Mouse (Mus musculus): ENCODE results near the gene Hnrnpa3. TPM values are rescaled to one million over a fixed set of nuclear protein-coding genes. Genes with fewer than 3 reads are reported as not detected.
A peak's percentile ranks its signal among the peaks of the same experiment; 100 is the strongest.
"Not testable (repeated sequence)": the region's sequence is repeated elsewhere in the genome, so short reads cannot be mapped to it uniquely, and the experiment has no call there.

Hnrnpa3 gene
- polyA plus RNA-seq, 1 experiment from 2014 or later, result 299 TPM

DNA sequence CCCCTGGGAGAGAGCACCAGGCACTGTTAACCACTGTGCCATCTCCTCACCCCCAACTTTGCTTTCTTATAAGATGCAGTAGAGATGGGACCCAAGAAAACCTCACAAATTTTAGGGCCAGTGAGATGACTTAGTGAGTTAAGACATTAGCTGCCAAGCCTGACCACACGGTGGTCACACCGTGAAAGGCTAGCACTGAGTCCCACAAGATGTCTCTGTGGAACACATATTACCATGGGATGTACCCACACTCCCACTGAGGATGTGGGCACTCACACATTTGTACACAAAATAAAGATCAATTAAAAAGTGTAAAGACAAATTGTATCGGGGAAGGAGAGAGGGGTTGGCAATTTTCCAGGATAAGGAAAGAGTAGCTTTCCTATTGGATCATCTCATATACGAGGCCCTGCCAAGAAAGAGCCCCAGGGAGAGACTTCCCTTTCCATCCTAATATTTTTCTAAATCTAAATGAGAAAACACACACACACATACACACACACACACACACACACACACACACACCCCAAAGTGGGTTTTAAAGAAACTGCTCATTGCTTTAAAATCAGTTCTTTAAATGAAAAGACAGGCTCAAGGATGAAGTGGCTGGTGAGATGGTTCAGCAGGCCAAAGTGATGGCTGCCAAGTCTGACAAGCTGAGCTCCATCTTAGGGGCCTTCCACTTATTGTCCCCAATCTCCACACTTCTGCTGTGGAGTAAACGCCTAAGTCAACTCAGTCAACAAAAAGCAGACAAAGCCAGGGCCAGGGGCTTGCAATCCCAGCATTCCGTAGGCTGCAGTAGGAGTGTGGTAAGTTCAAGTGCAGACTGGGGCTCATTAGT is 32.2 kb upstream of the Hnrnpa3 start:
- H3K36me3 ChIP-seq, result no peaks in the 10 kb centered on the region
- no peak overlapping the region for H3K4me2 ChIP-seq (replicated peaks)
- WGBS, result 68% methylated on average over 6 of the region's 6 CpGs
- no peak for ATAC-seq
- no peaks in the 10 kb centered on the region for H3K27me3 ChIP-seq (replicated peaks)
- no peaks in the 10 kb centered on the region for H3K9me3 ChIP-seq
- no peak overlapping the region for H3K4me3 ChIP-seq (replicated peaks)
- H3K27ac ChIP-seq, result no peak overlapping the region
- H3K4me1 ChIP-seq (replicated peaks), result no peaks in the 10 kb centered on the region
- no peak overlapping the region for H3K9ac ChIP-seq

DNA sequence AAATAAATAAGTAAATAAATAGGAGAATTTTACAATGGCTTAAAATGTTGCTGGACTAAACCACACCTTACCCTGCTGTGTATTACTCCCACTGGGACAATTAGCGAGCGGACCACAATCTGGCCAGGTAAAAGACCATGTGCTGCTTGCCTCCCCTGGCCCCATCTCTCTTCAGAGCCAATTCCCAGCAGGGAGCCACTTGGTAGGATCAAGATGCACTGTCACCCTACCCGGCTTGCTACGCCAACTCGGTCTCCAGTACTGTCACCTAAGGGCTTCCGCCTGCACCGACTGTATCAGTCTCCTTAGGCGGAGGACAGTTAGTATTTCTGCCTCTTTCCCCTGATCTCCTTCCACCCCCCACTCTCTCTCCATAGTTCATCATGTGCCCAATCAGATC is 30.6 kb upstream of the Hnrnpa3 start:
- H3K9ac ChIP-seq, result no peak overlapping the region
- no peak overlapping the region for H3K4me2 ChIP-seq (replicated peaks)
- no peak for ATAC-seq
- no peaks in the 10 kb centered on the region for H3K27me3 ChIP-seq (replicated peaks)
- H3K36me3 ChIP-seq, result no peaks in the 10 kb centered on the region
- H3K27ac ChIP-seq, result no peak overlapping the region
- H3K9me3 ChIP-seq, result no peaks in the 10 kb centered on the region
- H3K4me3 ChIP-seq (replicated peaks), result no peak overlapping the region
- no peaks in the 10 kb centered on the region for H3K4me1 ChIP-seq (replicated peaks)
- 92% methylated on average over 8 of the region's 8 CpGs for WGBS

DNA sequence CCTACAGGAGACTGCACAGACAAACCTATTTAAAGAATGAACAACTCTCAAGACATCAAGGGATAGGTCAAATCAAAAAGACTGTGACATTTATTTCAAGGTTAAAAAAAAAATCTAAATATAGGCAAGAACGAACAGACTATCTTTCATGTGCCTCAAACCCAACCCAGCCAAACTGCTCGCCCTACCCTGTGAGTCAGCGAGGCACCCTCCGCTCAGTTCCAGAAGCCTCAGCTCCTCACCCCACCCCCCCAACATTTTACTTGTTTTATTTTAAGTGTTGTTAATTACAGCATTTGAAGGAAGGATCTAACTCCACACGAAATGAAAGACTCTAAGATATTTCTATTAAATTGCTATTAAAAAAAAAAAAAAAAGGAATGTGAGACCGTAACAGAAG is 27.6 kb upstream of the Hnrnpa3 start:
- Histone ChIP-seq H3K27ac (no peak overlapping the region), H3K4me3 (replicated peaks) (no peak overlapping the region), H3K36me3 (no peaks in the 10 kb centered on the region), H3K4me2 (replicated peaks) (no peak overlapping the region), H3K9ac (no peak overlapping the region), H3K27me3 (replicated peaks) (no peaks in the 10 kb centered on the region), H3K9me3 (no peaks in the 10 kb centered on the region), H3K4me1 (replicated peaks) (peaks cover 4% of the 10 kb centered on the region; the same call in 1 of the 2 replicates)
- WGBS, result 73% methylated on average over 6 of the region's 6 CpGs
- ATAC-seq, result no peak

GRCm38 (mm10) chr2:75632043-75632442 is 27.0 kb upstream of the Hnrnpa3 start:
- WGBS, result 77% methylated on average over 6 of the region's 6 CpGs
- Histone ChIP-seq H3K36me3 (no peaks in the 10 kb centered on the region), H3K4me2 (replicated peaks) (no peak overlapping the region), H3K9me3 (no peaks in the 10 kb centered on the region), H3K9ac (no peak overlapping the region), H3K4me1 (replicated peaks) (peaks cover 4% of the 10 kb centered on the region; the same call in 1 of the 2 replicates), H3K27me3 (replicated peaks) (no peaks in the 10 kb centered on the region), H3K4me3 (replicated peaks) (no peak overlapping the region), H3K27ac (no peak overlapping the region)
- ATAC-seq, result no peak

GRCm38 (mm10) chr2:75632721-75633181 is 26.3 kb upstream of the Hnrnpa3 start:
- H3K4me2 ChIP-seq (replicated peaks), result no peak overlapping the region
- ATAC-seq, result peak; percentile 63; the same call in 1 of the 2 replicates
- H3K4me3 ChIP-seq (replicated peaks), result no peak overlapping the region
- no peak overlapping the region for H3K9ac ChIP-seq
- no peaks in the 10 kb centered on the region for H3K36me3 ChIP-seq
- H3K27ac ChIP-seq, result no peak overlapping the region; the same call in 1 of the 2 replicates
- no peaks in the 10 kb centered on the region for H3K9me3 ChIP-seq
- no peaks in the 10 kb centered on the region for H3K27me3 ChIP-seq (replicated peaks)
- WGBS, result 73% methylated on average over 12 of the region's 12 CpGs
- peaks cover 4% of the 10 kb centered on the region; the same call in 1 of the 2 replicates for H3K4me1 ChIP-seq (replicated peaks)

- ATAC-seq, result peak; percentile 41
- Histone ChIP-seq H3K36me3 (no peaks in the 10 kb centered on the region), H3K9me3 (no peaks in the 10 kb centered on the region), H3K27ac (no peak overlapping the region), H3K4me3 (replicated peaks) (no peak overlapping the region), H3K27me3 (replicated peaks) (no peaks in the 10 kb centered on the region), H3K4me1 (replicated peaks) (peaks cover 4% of the 10 kb centered on the region; the same call in 1 of the 2 replicates), H3K4me2 (replicated peaks) (no peak overlapping the region), H3K9ac (no peak overlapping the region)
- WGBS, result 55% methylated on average over 6 of the region's 6 CpGs
Measured at GRCm38 (mm10) chr2:75633381-75633780, 25.7 kb upstream of the Hnrnpa3 start.

GRCm38 (mm10) chr2:75633784-75634183 is 25.3 kb upstream of the Hnrnpa3 start:
- peak; percentile 66 for ATAC-seq
- H3K9me3 ChIP-seq, result no peaks in the 10 kb centered on the region
- H3K27ac ChIP-seq, result 0 out of 2 replicates have a peak overlapping the region, but pooled peaks have one; percentile 13
- no peaks in the 10 kb centered on the region for H3K36me3 ChIP-seq
- no peaks in the 10 kb centered on the region for H3K27me3 ChIP-seq (replicated peaks)
- H3K4me1 ChIP-seq (replicated peaks), result peaks cover 4% of the 10 kb centered on the region; the same call in 1 of the 2 replicates
- no peak overlapping the region for H3K4me2 ChIP-seq (replicated peaks)
- H3K4me3 ChIP-seq (replicated peaks), result no peak overlapping the region
- H3K9ac ChIP-seq, result no peak overlapping the region
- 56% methylated on average over 5 of the region's 5 CpGs for WGBS

- WGBS, result 92% methylated on average over 14 of the region's 14 CpGs
- not testable (repeated sequence) for H3K27me3 ChIP-seq (replicated peaks); ATAC-seq; H3K9me3 ChIP-seq; H3K36me3 ChIP-seq; H3K27ac ChIP-seq; H3K4me3 ChIP-seq (replicated peaks); H3K9ac ChIP-seq; H3K4me1 ChIP-seq (replicated peaks); H3K4me2 ChIP-seq (replicated peaks)
Measured at GRCm38 (mm10) chr2:75634431-75634830, 24.6 kb upstream of the Hnrnpa3 start.

DNA sequence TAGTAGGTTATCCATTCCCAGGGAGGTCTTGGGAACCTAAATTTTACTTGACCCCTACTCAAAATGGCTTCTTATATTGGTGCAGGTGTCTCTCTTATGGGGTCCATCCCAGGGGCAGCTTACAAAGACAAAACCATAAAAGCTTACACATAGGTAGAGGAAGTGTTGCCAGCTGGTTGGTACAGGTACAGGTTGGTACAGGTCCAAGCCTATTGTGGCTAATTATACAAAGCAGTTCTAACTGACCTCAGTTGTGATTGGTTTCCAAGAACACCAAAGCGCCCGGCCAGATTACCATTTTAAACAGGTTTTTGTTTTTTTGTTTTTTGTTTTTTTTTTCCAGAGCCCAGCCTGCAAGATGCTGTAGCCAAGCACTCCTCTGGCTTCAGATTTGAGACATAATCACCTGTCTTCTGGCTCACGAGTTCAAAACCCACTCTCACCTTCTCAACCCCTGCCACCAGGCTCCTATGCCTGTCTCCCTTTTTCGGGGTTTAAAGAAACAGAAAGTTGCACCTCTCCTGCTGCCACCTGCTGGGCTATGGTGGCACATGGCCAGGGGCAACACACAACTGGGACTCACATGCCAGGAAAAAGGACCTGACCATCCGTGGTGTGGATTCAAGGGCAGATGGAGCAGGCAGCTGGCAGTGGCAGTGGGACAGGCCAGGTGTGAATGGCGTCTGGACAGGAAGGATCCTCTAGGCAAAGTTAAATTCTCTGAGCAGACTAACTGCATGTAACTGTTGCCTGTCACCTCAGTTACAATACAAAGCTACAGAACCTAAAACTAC is 22.6 kb upstream of the Hnrnpa3 start:
- no peak overlapping the region for H3K4me3 ChIP-seq (replicated peaks)
- H3K4me2 ChIP-seq (replicated peaks), result no peak overlapping the region
- 67% methylated on average over 6 of the region's 6 CpGs for WGBS
- no peak for ATAC-seq
- H3K27me3 ChIP-seq (replicated peaks), result no peaks in the 10 kb centered on the region
- H3K36me3 ChIP-seq, result no peaks in the 10 kb centered on the region
- H3K9ac ChIP-seq, result no peak overlapping the region
- no peaks in the 10 kb centered on the region for H3K9me3 ChIP-seq
- no peak overlapping the region for H3K27ac ChIP-seq
- H3K4me1 ChIP-seq (replicated peaks), result peaks cover 4% of the 10 kb centered on the region; the same call in 1 of the 2 replicates

DNA sequence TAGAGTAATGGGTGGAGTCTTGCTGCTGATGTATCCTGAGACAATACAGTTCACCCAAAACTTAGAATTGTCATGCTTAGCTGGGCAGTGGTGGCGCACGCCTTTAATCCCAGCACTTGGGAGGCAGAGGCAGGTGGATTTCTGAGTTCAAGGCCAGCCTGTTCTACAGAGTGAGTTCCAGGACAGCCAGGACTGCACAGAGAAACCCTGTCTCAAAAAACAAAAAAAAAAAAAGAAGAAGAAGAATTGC is 22.1 kb upstream of the Hnrnpa3 start:
- H3K4me1 ChIP-seq (replicated peaks); ATAC-seq; H3K27ac ChIP-seq; H3K4me2 ChIP-seq (replicated peaks); H3K4me3 ChIP-seq (replicated peaks); H3K27me3 ChIP-seq (replicated peaks); H3K36me3 ChIP-seq; H3K9ac ChIP-seq; H3K9me3 ChIP-seq: not testable (repeated sequence)
- 94% methylated on average over 2 of the region's 2 CpGs for WGBS

DNA sequence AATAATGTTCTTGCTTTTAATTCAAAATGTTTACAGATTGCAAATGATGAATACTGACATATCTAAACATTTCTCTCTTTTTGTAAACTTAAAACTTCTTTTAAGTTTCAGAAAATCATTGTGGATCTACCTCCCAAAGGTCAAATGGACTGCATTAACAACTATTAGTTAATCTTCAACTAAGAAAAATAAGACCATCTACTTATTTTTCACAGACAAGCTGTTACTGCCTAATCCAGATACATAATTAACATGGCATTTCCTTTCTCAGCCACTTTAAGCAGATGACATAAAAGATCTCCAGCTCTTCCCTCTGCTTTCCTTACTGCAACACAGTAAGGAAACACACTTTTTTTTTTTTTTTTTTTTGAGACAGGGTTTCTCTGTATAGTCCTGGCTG is 21.7 kb upstream of the Hnrnpa3 start:
- no peak overlapping the region for H3K9ac ChIP-seq
- H3K27me3 ChIP-seq (replicated peaks), result no peaks in the 10 kb centered on the region
- no peaks in the 10 kb centered on the region for H3K9me3 ChIP-seq
- no peak overlapping the region for H3K27ac ChIP-seq
- H3K36me3 ChIP-seq, result no peaks in the 10 kb centered on the region
- ATAC-seq, result no peak
- no peak overlapping the region for H3K4me3 ChIP-seq (replicated peaks)
- H3K4me2 ChIP-seq (replicated peaks), result no peak overlapping the region
- H3K4me1 ChIP-seq (replicated peaks), result peaks cover 4% of the 10 kb centered on the region; the same call in 1 of the 2 replicates

DNA sequence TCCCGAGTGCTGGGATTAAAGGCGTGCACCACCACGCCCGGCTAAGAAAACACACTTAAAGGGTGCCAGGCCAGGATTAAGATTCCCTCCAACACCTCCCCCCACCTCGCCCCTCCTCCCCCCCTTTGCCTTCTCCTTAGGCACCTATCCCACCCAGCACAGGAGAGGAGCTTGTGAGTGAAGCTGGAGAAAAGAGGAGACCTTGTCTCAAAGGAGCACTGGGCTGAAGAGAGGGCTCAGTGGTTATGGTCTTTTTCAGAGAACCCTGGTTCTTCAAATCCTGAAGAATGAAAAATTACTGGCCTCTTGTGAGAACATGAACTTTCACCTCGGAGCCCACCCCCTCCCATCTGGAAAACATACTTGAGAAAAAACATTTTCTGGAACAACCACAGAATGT is 21.2 kb upstream of the Hnrnpa3 start:
- H3K4me2 ChIP-seq (replicated peaks); H3K27ac ChIP-seq; H3K4me1 ChIP-seq (replicated peaks); H3K9me3 ChIP-seq; H3K27me3 ChIP-seq (replicated peaks); H3K36me3 ChIP-seq; H3K9ac ChIP-seq; H3K4me3 ChIP-seq (replicated peaks); ATAC-seq: not testable (repeated sequence)
- 88% methylated on average over 6 of the region's 6 CpGs for WGBS
